Mouse (Mus musculus) erythroblast, adult 5-6 weeks (primary cell): ENCODE results near the gene Rufy2. TPM values are rescaled to one million over a fixed set of nuclear protein-coding genes. Genes with fewer than 3 reads are reported as not detected.

Experiments used
- ATAC-seq: replicated peaks from 2 replicates; pipeline ENCODE4 v1.8.0; 2016; ENCODE audit warnings: moderate number of reproducible peaks, mild to moderate bottlenecking, moderate TSS enrichment, inconsistent platforms; ENCODE audit not compliant: poor library complexity, low FRiP score, severe bottlenecking
- total RNA-seq, 2 experiments: library from RNA; stranded (forward) in 1 of 2; stranded (reverse) in 1 of 2; fragments of 150-400 nt in 1 of 2; fragments of 200-764, 138-1000 nt in 1 of 2; gene quantifications; 2 replicates each; pipeline versions ENCODE4 v1.2.3 to v1.2.4; 2015 to 2017; ENCODE audit warnings: low replicate concordance in 2 of 2

Gene Rufy2
- total RNA-seq (2015; ENCODE audit: low replicate concordance): 1.3 and 10.0 TPM in 2 replicates
- 1.7 and 3.9 TPM in 2 replicates for total RNA-seq (2017; ENCODE audit: low replicate concordance)

- peak; percentile 66 for ATAC-seq
Measured at GRCm38 (mm10) chr10:62980039-62980954, at the start of gene Rufy2. TSS of gene Rufy2 (plus strand) at chr10:62980223.

- ATAC-seq: no peak
Measured at GRCm38 (mm10) chr10:62932381-62932780, 47.6 kb upstream of the Rufy2 start.

- ATAC-seq: peak; percentile 56
Measured at GRCm38 (mm10) chr10:62944975-62945580, 34.9 kb upstream of the Rufy2 start.

- peak; percentile 80 for ATAC-seq
Measured at GRCm38 (mm10) chr10:62946738-62947471, 33.1 kb upstream of the Rufy2 start, which contains the start of gene Dna2. TSS of gene Dna2 (plus strand) at chr10:62947026.

- no peak for ATAC-seq
Measured at GRCm38 (mm10) chr10:62948551-62948950, 31.5 kb upstream of the Rufy2 start.

GRCm38 (mm10) chr10:62963956-62964355, 16.1 kb upstream of the Rufy2 start:
- no peak for ATAC-seq

- no peak for ATAC-seq
Measured at GRCm38 (mm10) chr10:62965796-62966195, 14.2 kb upstream of the Rufy2 start.

GRCm38 (mm10) chr10:62966291-62966690, 13.7 kb upstream of the Rufy2 start:
- ATAC-seq: no peak

- no peak for ATAC-seq
Measured at GRCm38 (mm10) chr10:62971821-62972220, 8.2 kb upstream of the Rufy2 start.

GRCm38 (mm10) chr10:62979667-62980038, 370 bp upstream of the Rufy2 start:
- ATAC-seq: no peak

GRCm38 (mm10) chr10:62984072-62984471, 4.0 kb downstream of the Rufy2 start:
- ATAC-seq: no peak

- no peak for ATAC-seq
Measured at GRCm38 (mm10) chr10:62984495-62984894, 4.5 kb downstream of the Rufy2 start.

GRCm38 (mm10) chr10:62987341-62987740, 7.3 kb downstream of the Rufy2 start:
- ATAC-seq: no peak

- no peak for ATAC-seq
Measured at GRCm38 (mm10) chr10:62990636-62991035, 10.6 kb downstream of the Rufy2 start.

- ATAC-seq: no peak
Measured at GRCm38 (mm10) chr10:62993991-62994390, 14.0 kb downstream of the Rufy2 start.

- peak; percentile 95 for ATAC-seq
Measured at GRCm38 (mm10) chr10:63000584-63000983, 20.6 kb downstream of the Rufy2 start.

GRCm38 (mm10) chr10:63003252-63003651, 23.2 kb downstream of the Rufy2 start:
- ATAC-seq: no peak

GRCm38 (mm10) chr10:63004556-63004955, 24.5 kb downstream of the Rufy2 start:
- no peak for ATAC-seq

GRCm38 (mm10) chr10:63008193-63008592, 28.2 kb downstream of the Rufy2 start:
- no peak for ATAC-seq

GRCm38 (mm10) chr10:63010268-63010667, 30.2 kb downstream of the Rufy2 start:
- ATAC-seq: no peak
